Mouse (Mus musculus): ENCODE data around the gene Zc3h12d. TPM values are rescaled to one million over a fixed set of nuclear protein-coding genes. Genes with fewer than 3 reads are reported as not detected.

Zc3h12d gene
- total and polyA plus RNA-seq, 2 experiments from 2014 or later, result 0.21 to 0.24 TPM

- ATAC-seq, result no peak
- TF ChIP-seq CTCF (IDR thresholded peaks at IDR 0.05; ENCODE audit: low read depth), result no peak
These were observed 6.7 kb downstream of the Zc3h12d start for GRCm38 (mm10) chr10:7838874-7839421.

GRCm38 (mm10) chr10:7839551-7840352 is 7.5 kb downstream of the Zc3h12d start:
- no peak for TF ChIP-seq CTCF (IDR thresholded peaks at IDR 0.05; ENCODE audit: low read depth)
- no peak for DNase-seq
- ATAC-seq, result no peak

More at GRCm38 (mm10) chr10:7838874-7839421, 6.7 kb downstream of the Zc3h12d start:
- no peaks in the 10 kb centered on the region for H3K9me3 ChIP-seq (ENCODE audit: low read length)
- no peak overlapping the region for H3K4me2 ChIP-seq (ENCODE audit: low read depth)
- H3K36me3 ChIP-seq (ENCODE audit: insufficient read depth), result no peaks in the 10 kb centered on the region
- H3K27ac ChIP-seq (ENCODE audit: low read depth, low read length), result no peak overlapping the region
- no peaks in the 10 kb centered on the region for H3K4me1 ChIP-seq (ENCODE audit: insufficient read depth)
- WGBS, result 80% methylated on average over 5 of the region's 5 CpGs
- no peak overlapping the region for H3K4me3 ChIP-seq (ENCODE audit: low read depth, low read length)
- H3K9ac ChIP-seq, result no peak overlapping the region
- DNase-seq, result no peak
- H3K27me3 ChIP-seq (ENCODE audit: insufficient read depth, low read length), result no peaks in the 10 kb centered on the region

GRCm38 (mm10) chr10:7840353-7840733 is 8.1 kb downstream of the Zc3h12d start:
- WGBS, result 82% methylated on average over 2 of the region's 2 CpGs
- no peak overlapping the region for H3K4me2 ChIP-seq (ENCODE audit: low read depth)
- ATAC-seq (no peak), DNase-seq (no peak)
- no peak for TF ChIP-seq CTCF (IDR thresholded peaks at IDR 0.05; ENCODE audit: low read depth)
- H3K4me3 ChIP-seq (ENCODE audit: low read depth, low read length), result no peak overlapping the region
- no peak overlapping the region for H3K27ac ChIP-seq (ENCODE audit: low read depth, low read length)
- H3K9ac ChIP-seq, result no peak overlapping the region
- no peaks in the 10 kb centered on the region for H3K27me3 ChIP-seq (ENCODE audit: insufficient read depth, low read length)
- no peaks in the 10 kb centered on the region for H3K4me1 ChIP-seq (ENCODE audit: insufficient read depth)
- no peaks in the 10 kb centered on the region for H3K9me3 ChIP-seq (ENCODE audit: low read length)
- no peaks in the 10 kb centered on the region for H3K36me3 ChIP-seq (ENCODE audit: insufficient read depth)

More at GRCm38 (mm10) chr10:7839551-7840352, 7.5 kb downstream of the Zc3h12d start:
- Histone ChIP-seq H3K4me2 (ENCODE audit: low read depth) (no peak overlapping the region), H3K36me3 (ENCODE audit: insufficient read depth) (no peaks in the 10 kb centered on the region), H3K9ac (no peak overlapping the region), H3K27me3 (ENCODE audit: insufficient read depth, low read length) (no peaks in the 10 kb centered on the region), H3K4me3 (ENCODE audit: low read depth, low read length) (no peak overlapping the region), H3K27ac (ENCODE audit: low read depth, low read length) (no peak overlapping the region), H3K4me1 (ENCODE audit: insufficient read depth) (no peaks in the 10 kb centered on the region), H3K9me3 (ENCODE audit: low read length) (no peaks in the 10 kb centered on the region)
- 69% methylated on average over 22 of the region's 22 CpGs for WGBS

GRCm38 (mm10) chr10:7840785-7841184 is 8.5 kb downstream of the Zc3h12d start:
- no peak overlapping the region for H3K9ac ChIP-seq
- H3K36me3 ChIP-seq (ENCODE audit: insufficient read depth), result no peaks in the 10 kb centered on the region
- no peak overlapping the region for H3K4me3 ChIP-seq (ENCODE audit: low read depth, low read length)
- no peaks in the 10 kb centered on the region for H3K27me3 ChIP-seq (ENCODE audit: insufficient read depth, low read length)
- no peak overlapping the region for H3K4me2 ChIP-seq (ENCODE audit: low read depth)
- DNase-seq (no peak), ATAC-seq (no peak)
- WGBS, result 57% methylated on average over 3 of the region's 3 CpGs
- no peak for TF ChIP-seq CTCF (IDR thresholded peaks at IDR 0.05; ENCODE audit: low read depth)
- no peaks in the 10 kb centered on the region for H3K4me1 ChIP-seq (ENCODE audit: insufficient read depth)
- no peaks in the 10 kb centered on the region for H3K9me3 ChIP-seq (ENCODE audit: low read length)
- H3K27ac ChIP-seq (ENCODE audit: low read depth, low read length), result no peak overlapping the region

- Histone ChIP-seq H3K27me3 (ENCODE audit: insufficient read depth, low read length) (no peaks in the 10 kb centered on the region), H3K9ac (no peak overlapping the region), H3K4me3 (ENCODE audit: low read depth, low read length) (no peak overlapping the region), H3K9me3 (ENCODE audit: low read length) (no peaks in the 10 kb centered on the region), H3K27ac (ENCODE audit: low read depth, low read length) (no peak overlapping the region), H3K36me3 (ENCODE audit: insufficient read depth) (no peaks in the 10 kb centered on the region), H3K4me2 (ENCODE audit: low read depth) (no peak overlapping the region), H3K4me1 (ENCODE audit: insufficient read depth) (no peaks in the 10 kb centered on the region)
- DNase-seq (no peak), ATAC-seq (no peak)
- 76% methylated on average over 14 of the region's 14 CpGs for WGBS
- TF ChIP-seq CTCF (IDR thresholded peaks at IDR 0.05; ENCODE audit: low read depth), result no peak
These were observed 9.4 kb downstream of the Zc3h12d start for GRCm38 (mm10) chr10:7841571-7842080.

- Histone ChIP-seq H3K36me3 (ENCODE audit: insufficient read depth) (no peaks in the 10 kb centered on the region), H3K9ac (no peak overlapping the region), H3K4me2 (ENCODE audit: low read depth) (no peak overlapping the region), H3K4me1 (ENCODE audit: insufficient read depth) (no peaks in the 10 kb centered on the region), H3K4me3 (ENCODE audit: low read depth, low read length) (no peak overlapping the region), H3K9me3 (ENCODE audit: low read length) (no peaks in the 10 kb centered on the region), H3K27ac (ENCODE audit: low read depth, low read length) (no peak overlapping the region), H3K27me3 (ENCODE audit: insufficient read depth, low read length) (no peaks in the 10 kb centered on the region)
- ATAC-seq (no peak), DNase-seq (no peak)
- 90% methylated on average over 4 of the region's 4 CpGs for WGBS
- TF ChIP-seq CTCF (IDR thresholded peaks at IDR 0.05; ENCODE audit: low read depth), result no peak
These were observed 10.9 kb downstream of the Zc3h12d start for GRCm38 (mm10) chr10:7843181-7843580.

- no peak overlapping the region for H3K4me3 ChIP-seq (ENCODE audit: low read depth, low read length)
- H3K36me3 ChIP-seq (ENCODE audit: insufficient read depth), result no peaks in the 10 kb centered on the region
- DNase-seq (no peak), ATAC-seq (no peak)
- H3K27me3 ChIP-seq (ENCODE audit: insufficient read depth, low read length), result no peaks in the 10 kb centered on the region
- no peaks in the 10 kb centered on the region for H3K9me3 ChIP-seq (ENCODE audit: low read length)
- H3K27ac ChIP-seq (ENCODE audit: low read depth, low read length), result no peak overlapping the region
- H3K4me1 ChIP-seq (ENCODE audit: insufficient read depth), result no peaks in the 10 kb centered on the region
- no peak overlapping the region for H3K4me2 ChIP-seq (ENCODE audit: low read depth)
- 84% methylated on average over 4 of the region's 4 CpGs for WGBS
- no peak for TF ChIP-seq CTCF (IDR thresholded peaks at IDR 0.05; ENCODE audit: low read depth)
- no peak overlapping the region for H3K9ac ChIP-seq
These were observed 11.9 kb downstream of the Zc3h12d start for GRCm38 (mm10) chr10:7844161-7844560.

All from forebrain, postnatal 0 days (tissue).